Mouse (Mus musculus): ENCODE measurements around the gene Casc1. TPM values are rescaled to one million over a fixed set of nuclear protein-coding genes. Genes with fewer than 3 reads are reported as not detected.

Casc1 gene
- total and polyA plus RNA-seq, 3 experiments = 0.15 to 0.22 TPM; not detected in 1

DNA sequence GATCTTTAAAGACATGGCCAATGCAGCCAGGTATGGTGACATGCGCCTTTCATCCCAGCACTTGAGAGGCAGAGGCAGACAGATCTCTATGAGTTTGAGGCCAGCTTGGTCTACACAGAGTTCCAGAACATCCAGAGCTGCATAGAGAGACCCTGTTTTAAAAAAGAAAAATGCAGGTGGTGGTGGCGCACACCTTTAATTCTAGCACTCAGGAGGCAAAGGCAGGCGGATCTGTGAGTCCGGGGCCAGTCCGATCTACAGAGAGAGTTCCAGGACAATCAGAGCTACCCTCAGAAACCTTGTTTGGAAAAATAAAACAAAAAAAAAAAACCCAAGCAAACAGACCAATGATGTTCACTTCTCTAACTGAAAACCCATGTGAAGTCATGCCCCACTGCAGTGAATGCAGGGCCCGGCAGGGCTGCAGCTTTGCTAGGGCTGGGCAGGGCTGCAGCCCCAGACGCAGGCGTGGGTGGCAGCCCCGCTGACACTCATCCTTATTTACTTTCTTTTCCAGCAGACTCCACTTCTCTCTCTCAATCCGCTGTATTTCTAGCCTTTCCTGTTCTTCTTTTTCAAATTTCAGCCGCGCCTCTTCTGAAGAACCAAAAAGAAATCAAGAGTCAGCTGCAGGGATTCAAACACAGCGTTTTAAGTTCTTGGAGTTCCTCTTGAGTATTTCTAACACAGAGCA lies 8.2 kb downstream of the Casc1 start:
- Histone ChIP-seq H3K36me3 (ENCODE audit: control insufficient read depth in 1 of 2, insufficient read depth in 2 of 2, low read length in 2 of 2) (no peaks in the 10 kb centered on the region), H3K4me3 (ENCODE audit: control insufficient read depth in 1 of 2, insufficient read depth in 1 of 2, low read depth in 2 of 2, low read length in 2 of 2) (no peak overlapping the region), H3K9me3 (replicated peaks; ENCODE audit: insufficient read depth, low read length) (no peaks in the 10 kb centered on the region), H3K9ac (ENCODE audit: control insufficient read depth, low read depth, low read length, poor library complexity, severe bottlenecking) (no peak overlapping the region), H3K27ac (ENCODE audit: control insufficient read depth, low read depth, low read length) (no peak overlapping the region), H3K27me3 (ENCODE audit: control insufficient read depth in 1 of 2, insufficient read depth in 2 of 2, low read length in 2 of 2) (no peaks in the 10 kb centered on the region), H3K79me2 (ENCODE audit: control insufficient read depth, insufficient read depth, low read length, poor library complexity) (no peaks in the 10 kb centered on the region), H3K4me1 (ENCODE audit: control insufficient read depth in 1 of 2, insufficient read depth in 2 of 2, low read length in 2 of 2) (no peaks in the 10 kb centered on the region)
- TF ChIP-seq RCOR1 (IDR thresholded peaks at IDR 0.05; ENCODE audit: low read depth, low read length) (no peak), NELFE (IDR thresholded peaks at IDR 0.05; ENCODE audit: low read depth, low read length) (no peak), MYB (IDR thresholded peaks at IDR 0.05; ENCODE audit: low read depth, low read length) (no peak), JUND (IDR thresholded peaks at IDR 0.05; ENCODE audit: low read depth, low read length) (no peak)
- DNase-seq (ENCODE audit: low read depth, low spot score) = no peak

GRCm38 (mm10) chr6:145197949-145198686 lies 12.7 kb downstream of the Casc1 start:
- no peaks in the 10 kb centered on the region for H3K9me3 ChIP-seq (replicated peaks; ENCODE audit: insufficient read depth, low read length)

DNA sequence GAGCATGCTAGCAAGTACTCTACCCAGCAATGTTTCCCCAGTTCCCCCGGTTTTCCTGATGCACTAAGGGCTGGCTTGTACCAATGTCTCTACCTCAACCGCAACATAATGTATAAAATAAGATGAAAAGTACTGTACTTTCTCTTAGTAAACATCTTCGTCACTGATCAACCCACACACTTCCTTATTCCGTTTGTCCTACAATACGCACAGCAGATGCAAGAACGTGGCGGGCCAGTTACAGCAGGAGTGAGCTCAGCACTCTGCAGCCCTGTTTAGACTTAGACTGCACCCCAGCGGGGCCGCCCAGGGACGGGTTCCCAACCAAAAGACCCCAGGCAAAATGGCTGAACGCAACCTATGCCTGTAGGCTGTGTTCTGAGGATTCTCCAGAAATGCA lies 17.4 kb downstream of the Casc1 start:
- H3K9ac ChIP-seq (ENCODE audit: control insufficient read depth, low read depth, low read length, poor library complexity, severe bottlenecking) = peak overlapping the region; percentile 63
- H3K9me3 ChIP-seq (replicated peaks; ENCODE audit: insufficient read depth, low read length) = no peaks in the 10 kb centered on the region
- peak; percentile 72 for DNase-seq (ENCODE audit: low read depth, low spot score)
- H3K79me2 ChIP-seq (ENCODE audit: control insufficient read depth, insufficient read depth, low read length, poor library complexity) = no peaks in the 10 kb centered on the region
- H3K4me3 ChIP-seq (ENCODE audit: control insufficient read depth in 1 of 2, insufficient read depth in 1 of 2, low read depth in 2 of 2, low read length in 2 of 2) = peak overlapping the region; percentile 31 to 70
- H3K36me3 ChIP-seq (ENCODE audit: control insufficient read depth in 1 of 2, insufficient read depth in 2 of 2, low read length in 2 of 2) = no peaks in the 10 kb centered on the region
- peak overlapping the region; percentile 29; the same call in 1 of the 2 replicates for H3K27ac ChIP-seq (ENCODE audit: control insufficient read depth, low read depth, low read length)
- no peaks in the 10 kb centered on the region for H3K27me3 ChIP-seq (ENCODE audit: control insufficient read depth in 1 of 2, insufficient read depth in 2 of 2, low read length in 2 of 2)
- peaks cover 7% of the 10 kb centered on the region in 2 experiments; a peak in 2 of 4 replicates for H3K4me1 ChIP-seq (ENCODE audit: control insufficient read depth in 1 of 2, insufficient read depth in 2 of 2, low read length in 2 of 2)
- no peak for TF ChIP-seq USF2 (IDR thresholded peaks at IDR 0.05; ENCODE audit: borderline replicate concordance in 1 of 2, insufficient read depth in 1 of 2, low read depth in 1 of 2, low read length in 2 of 2)
- TF ChIP-seq GABPA (IDR thresholded peaks at IDR 0.05; ENCODE audit: low read depth, low read length) = no peak
- TF ChIP-seq ZKSCAN1 (IDR thresholded peaks at IDR 0.05; ENCODE audit: low read depth, low read length) = no peak
- no peak for TF ChIP-seq CHD1 (IDR thresholded peaks at IDR 0.05; ENCODE audit: low read depth, low read length)
- TF ChIP-seq E2F4 (IDR thresholded peaks at IDR 0.05; ENCODE audit: borderline replicate concordance, low read depth, low read length) = no peak
- TF ChIP-seq CTCF (IDR thresholded peaks at IDR 0.05 in 2 of 3, conservative IDR thresholded peaks at IDR 0.05 in 1 of 3; ENCODE audit: control insufficient read depth in 1 of 3, insufficient read depth in 1 of 3, low read depth in 2 of 3, low read length in 3 of 3, poor library complexity in 1 of 3, severe bottlenecking in 1 of 3) = no peak
- TF ChIP-seq ELF1 (IDR thresholded peaks at IDR 0.05; ENCODE audit: low read depth, low read length) = peak; percentile 63; the same call in 1 of the 2 replicates
- no peak for TF ChIP-seq MEF2A (IDR thresholded peaks at IDR 0.05; ENCODE audit: extremely low read depth, insufficient replicate concordance, low read depth, low read length, poor library complexity, severe bottlenecking)
- peak in 1 of 2 experiments; percentile 36; a peak in 1 of 4 replicates for TF ChIP-seq POLR2A (IDR thresholded peaks at IDR 0.05; ENCODE audit: control insufficient read depth in 1 of 2, insufficient read depth in 1 of 2, low read depth in 1 of 2, low read length in 2 of 2, poor library complexity in 1 of 2)
- TF ChIP-seq SMC3 (IDR thresholded peaks at IDR 0.05; ENCODE audit: low read depth, low read length) = no peak; the same call in none of the 2 replicates
- TF ChIP-seq USF1 (IDR thresholded peaks at IDR 0.05; ENCODE audit: low read depth, low read length) = no peak
- TF ChIP-seq HCFC1 (IDR thresholded peaks at IDR 0.05; ENCODE audit: low read depth, low read length) = 0 out of 2 replicates have a peak, but pooled peaks have one; percentile 46
- peak; percentile 52; the same call in 1 of the 2 replicates for TF ChIP-seq MAX (IDR thresholded peaks at IDR 0.05; ENCODE audit: low read length)
- no peak for TF ChIP-seq CHD2 (IDR thresholded peaks at IDR 0.05; ENCODE audit: low read length)
- no peak for TF ChIP-seq EP300 (IDR thresholded peaks at IDR 0.05; ENCODE audit: low read depth in 1 of 2, low read length in 2 of 2)
- no peak for TF ChIP-seq MAZ (IDR thresholded peaks at IDR 0.05; ENCODE audit: low read depth, low read length)
- no peak for TF ChIP-seq TAL1 (IDR thresholded peaks at IDR 0.05; ENCODE audit: low read length)
- TF ChIP-seq MYB (IDR thresholded peaks at IDR 0.05; ENCODE audit: low read depth, low read length) = no peak

More at GRCm38 (mm10) chr6:145197949-145198686, 12.7 kb downstream of the Casc1 start:
- Histone ChIP-seq H3K9ac (ENCODE audit: control insufficient read depth, low read depth, low read length, poor library complexity, severe bottlenecking) (no peak overlapping the region), H3K27me3 (ENCODE audit: control insufficient read depth in 1 of 2, insufficient read depth in 2 of 2, low read length in 2 of 2) (no peaks in the 10 kb centered on the region), H3K79me2 (ENCODE audit: control insufficient read depth, insufficient read depth, low read length, poor library complexity) (no peaks in the 10 kb centered on the region), H3K36me3 (ENCODE audit: control insufficient read depth in 1 of 2, insufficient read depth in 2 of 2, low read length in 2 of 2) (no peaks in the 10 kb centered on the region), H3K4me1 (ENCODE audit: control insufficient read depth in 1 of 2, insufficient read depth in 2 of 2, low read length in 2 of 2) (peaks cover 4 to 7% of the 10 kb centered on the region in 2 experiments; a peak in 2 of 4 replicates), H3K27ac (ENCODE audit: control insufficient read depth, low read depth, low read length) (no peak overlapping the region), H3K4me3 (ENCODE audit: control insufficient read depth in 1 of 2, insufficient read depth in 1 of 2, low read depth in 2 of 2, low read length in 2 of 2) (no peak overlapping the region)
- no peak for DNase-seq (ENCODE audit: low read depth, low spot score)
- TF ChIP-seq KAT2A (conservative IDR thresholded peaks at IDR 0.05; ENCODE audit: low read depth, low read length) = no peak
- TF ChIP-seq TAL1 (IDR thresholded peaks at IDR 0.05; ENCODE audit: low read length) = no peak
- TF ChIP-seq MYC (IDR thresholded peaks at IDR 0.05; ENCODE audit: low read depth, low read length) = no peak
- TF ChIP-seq ETS1 (IDR thresholded peaks at IDR 0.05; ENCODE audit: low read depth, low read length) = no peak
- TF ChIP-seq ZKSCAN1 (IDR thresholded peaks at IDR 0.05; ENCODE audit: low read depth, low read length) = no peak
- TF ChIP-seq RAD21 (IDR thresholded peaks at IDR 0.05; ENCODE audit: low read depth, low read length) = no peak
- TF ChIP-seq GABPA (IDR thresholded peaks at IDR 0.05; ENCODE audit: low read depth, low read length) = no peak
- TF ChIP-seq TCF12 (IDR thresholded peaks at IDR 0.05; ENCODE audit: low read depth, low read length) = no peak
